Mouse (Mus musculus): ENCODE measurements around the gene Cela1. TPM values are rescaled to one million over a fixed set of nuclear protein-coding genes. Genes with fewer than 3 reads are reported as not detected.

Gene Cela1
- polyA plus RNA-seq, 1 experiment from 2014 or later = 1.2 TPM

GRCm38 (mm10) chr15:100642451-100642850 is 45.3 kb downstream of the Cela1 start:
- no peak overlapping the region for H3K9ac ChIP-seq
- H3K9me3 ChIP-seq = no peaks in the 10 kb centered on the region
- H3K4me3 ChIP-seq = no peak overlapping the region
- 91% methylated on average over 7 of the region's 7 CpGs for WGBS
- no peaks in the 10 kb centered on the region for H3K36me3 ChIP-seq
- H3K27me3 ChIP-seq = peaks cover 16% of the 10 kb centered on the region
- no peak overlapping the region for H3K4me2 ChIP-seq
- no peak for ATAC-seq (ENCODE audit: low FRiP score, low read depth)
- H3K4me1 ChIP-seq (replicated peaks) = no peaks in the 10 kb centered on the region
- no peak overlapping the region for H3K27ac ChIP-seq (replicated peaks)

GRCm38 (mm10) chr15:100641226-100641810 is 46.4 kb downstream of the Cela1 start:
- no peak for ATAC-seq (ENCODE audit: low FRiP score, low read depth)
- H3K9me3 ChIP-seq = no peaks in the 10 kb centered on the region
- no peak overlapping the region for H3K27ac ChIP-seq (replicated peaks)
- WGBS = 71% methylated on average over 15 of the region's 16 CpGs
- peaks cover 11% of the 10 kb centered on the region for H3K4me1 ChIP-seq (replicated peaks)
- no peak overlapping the region for H3K9ac ChIP-seq
- H3K4me3 ChIP-seq = no peak overlapping the region
- H3K27me3 ChIP-seq = peaks cover 27% of the 10 kb centered on the region
- no peak overlapping the region for H3K4me2 ChIP-seq
- no peaks in the 10 kb centered on the region for H3K36me3 ChIP-seq

- H3K4me2 ChIP-seq = no peak overlapping the region
- no peak overlapping the region for H3K9ac ChIP-seq
- no peak for ATAC-seq (ENCODE audit: low FRiP score, low read depth)
- H3K4me3 ChIP-seq = no peak overlapping the region
- peaks cover 38% of the 10 kb centered on the region for H3K27me3 ChIP-seq
- no peaks in the 10 kb centered on the region for H3K36me3 ChIP-seq
- WGBS = 76% methylated on average over 16 of the region's 16 CpGs
- H3K4me1 ChIP-seq (replicated peaks) = peaks cover 14% of the 10 kb centered on the region
- H3K9me3 ChIP-seq = no peaks in the 10 kb centered on the region
- H3K27ac ChIP-seq (replicated peaks) = no peak overlapping the region
Measured at GRCm38 (mm10) chr15:100639972-100640750, 47.6 kb downstream of the Cela1 start.

- peaks cover 53% of the 10 kb centered on the region for H3K27me3 ChIP-seq
- peaks cover 14% of the 10 kb centered on the region for H3K4me1 ChIP-seq (replicated peaks)
- 17% methylated on average over 6 of the region's 6 CpGs for WGBS
- no peak for ATAC-seq (ENCODE audit: low FRiP score, low read depth)
- no peak overlapping the region for H3K4me3 ChIP-seq
- no peaks in the 10 kb centered on the region for H3K36me3 ChIP-seq
- H3K4me2 ChIP-seq = peak overlapping the region; percentile 72; the same call in 1 of the 2 replicates
- H3K9ac ChIP-seq = no peak overlapping the region
- H3K9me3 ChIP-seq = no peaks in the 10 kb centered on the region
- H3K27ac ChIP-seq (replicated peaks) = no peak overlapping the region
Measured at GRCm38 (mm10) chr15:100637661-100638060, 50.1 kb downstream of the Cela1 start.

GRCm38 (mm10) chr15:100636700-100637501 is 50.8 kb downstream of the Cela1 start, which contains the start of gene Smagp:
Smagp (minus strand) TSS chr15:100636940.
- Histone ChIP-seq H3K27ac (replicated peaks) (no peak within 1 kb of the TSS), H3K9ac (no peak within 1 kb of the TSS), H3K36me3 (no peaks in the 10 kb centered on the region), H3K4me2 (peak within 1 kb of the TSS; percentile 72), H3K4me1 (replicated peaks) (peaks cover 14% of the 10 kb centered on the region), H3K4me3 (peak within 1 kb of the TSS; percentile 42), H3K9me3 (no peaks in the 10 kb centered on the region), H3K27me3 (peaks cover 53% of the 10 kb centered on the region)
- ATAC-seq (ENCODE audit: low FRiP score, low read depth) = no peak
- WGBS = under 1% methylated on average over 67 of the region's 77 CpGs

GRCm38 (mm10) chr15:100635851-100636645 is 51.7 kb downstream of the Cela1 start:
- Histone ChIP-seq H3K4me1 (replicated peaks) (peaks cover 14% of the 10 kb centered on the region), H3K4me3 (peak overlapping the region; percentile 42), H3K36me3 (no peaks in the 10 kb centered on the region), H3K27me3 (peaks cover 53% of the 10 kb centered on the region), H3K4me2 (peak overlapping the region; percentile 72), H3K27ac (replicated peaks) (no peak overlapping the region), H3K9ac (no peak overlapping the region), H3K9me3 (no peaks in the 10 kb centered on the region)
- no peak for ATAC-seq (ENCODE audit: low FRiP score, low read depth)
- 3% methylated on average over 35 of the region's 38 CpGs for WGBS

GRCm38 (mm10) chr15:100635239-100635638 is 52.5 kb downstream of the Cela1 start:
- H3K4me3 ChIP-seq = no peak overlapping the region
- no peaks in the 10 kb centered on the region for H3K36me3 ChIP-seq
- no peak overlapping the region for H3K9ac ChIP-seq
- H3K27me3 ChIP-seq = peaks cover 53% of the 10 kb centered on the region
- H3K27ac ChIP-seq (replicated peaks) = no peak overlapping the region
- no peak for ATAC-seq (ENCODE audit: low FRiP score, low read depth)
- 11% methylated on average over 9 of the region's 9 CpGs for WGBS
- no peaks in the 10 kb centered on the region for H3K9me3 ChIP-seq
- peaks cover 14% of the 10 kb centered on the region for H3K4me1 ChIP-seq (replicated peaks)
- no peak overlapping the region for H3K4me2 ChIP-seq

- no peak overlapping the region for H3K4me3 ChIP-seq
- 85% methylated on average over 10 of the region's 10 CpGs for WGBS
- H3K9me3 ChIP-seq = no peaks in the 10 kb centered on the region
- no peaks in the 10 kb centered on the region for H3K36me3 ChIP-seq
- no peak for ATAC-seq (ENCODE audit: low FRiP score, low read depth)
- peaks cover 14% of the 10 kb centered on the region for H3K4me1 ChIP-seq (replicated peaks)
- H3K27me3 ChIP-seq = peaks cover 48% of the 10 kb centered on the region
- no peak overlapping the region for H3K27ac ChIP-seq (replicated peaks)
- H3K4me2 ChIP-seq = no peak overlapping the region
- H3K9ac ChIP-seq = no peak overlapping the region
Measured at GRCm38 (mm10) chr15:100633341-100633740, 54.4 kb downstream of the Cela1 start.

- Histone ChIP-seq H3K9me3 (no peaks in the 10 kb centered on the region), H3K4me3 (no peak overlapping the region), H3K9ac (no peak overlapping the region), H3K36me3 (no peaks in the 10 kb centered on the region), H3K27me3 (peaks cover 38% of the 10 kb centered on the region), H3K4me2 (no peak overlapping the region), H3K27ac (replicated peaks) (no peak overlapping the region), H3K4me1 (replicated peaks) (peaks cover 14% of the 10 kb centered on the region)
- no peak for ATAC-seq (ENCODE audit: low FRiP score, low read depth)
- 87% methylated on average over 5 of the region's 5 CpGs for WGBS
Measured at GRCm38 (mm10) chr15:100632323-100632722, 55.4 kb downstream of the Cela1 start.

GRCm38 (mm10) chr15:100631454-100632170 is 56.1 kb downstream of the Cela1 start:
- no peak for ATAC-seq (ENCODE audit: low FRiP score, low read depth)
- no peak overlapping the region for H3K4me3 ChIP-seq
- 82% methylated on average over 12 of the region's 12 CpGs for WGBS
- no peak overlapping the region for H3K27ac ChIP-seq (replicated peaks)
- H3K36me3 ChIP-seq = no peaks in the 10 kb centered on the region
- H3K27me3 ChIP-seq = peaks cover 31% of the 10 kb centered on the region
- H3K4me2 ChIP-seq = no peak overlapping the region
- H3K4me1 ChIP-seq (replicated peaks) = peaks cover 6% of the 10 kb centered on the region
- no peaks in the 10 kb centered on the region for H3K9me3 ChIP-seq
- H3K9ac ChIP-seq = no peak overlapping the region

GRCm38 (mm10) chr15:100630126-100630525 is 57.6 kb downstream of the Cela1 start:
- Histone ChIP-seq H3K27me3 (peaks cover 17% of the 10 kb centered on the region), H3K4me1 (replicated peaks) (no peaks in the 10 kb centered on the region), H3K4me2 (no peak overlapping the region), H3K27ac (replicated peaks) (no peak overlapping the region), H3K9ac (no peak overlapping the region), H3K36me3 (no peaks in the 10 kb centered on the region), H3K4me3 (no peak overlapping the region), H3K9me3 (no peaks in the 10 kb centered on the region)
- WGBS = 38% methylated on average over 3 of the region's 3 CpGs
- no peak for ATAC-seq (ENCODE audit: low FRiP score, low read depth)

Data from hindbrain, embryonic 15.5 days (tissue).